Mouse (Mus musculus) mesoderm, embryonic 11.5 days (tissue): ENCODE measurements at regions not wholly inside any gene's neighbourhood (a gene's known extent, or its start where the extent isn't known, plus 50 kb on each side); places are given as distances from the start of the nearest gene placed in this dataset.

Experiments
- DNase-seq: peaks from one replicate; pipeline ENCODE4 v3.0.0-alpha.2; 2012; ENCODE audit warnings: low read depth, low spot score

GRCm38 (mm10) chr7:66491501-66491900, 64.2 kb upstream of the Aldh1a3 start:
- no peak for DNase-seq

- no peak for DNase-seq
Observed at GRCm38 (mm10) chr7:66490073-66490472, 62.8 kb upstream of the Aldh1a3 start.

GRCm38 (mm10) chr7:66487751-66488150, 60.4 kb upstream of the Aldh1a3 start:
- DNase-seq = no peak

GRCm38 (mm10) chr7:66480446-66480845, 53.1 kb upstream of the Aldh1a3 start:
- DNase-seq = no peak

- DNase-seq = no peak
Observed at GRCm38 (mm10) chr7:66479321-66479720, 52.0 kb upstream of the Aldh1a3 start.

- DNase-seq = no peak
Observed at GRCm38 (mm10) chr7:66478106-66478505, 50.8 kb upstream of the Aldh1a3 start.

GRCm38 (mm10) chr7:66477475-66477874, 50.2 kb upstream of the Aldh1a3 start:
- peak; percentile 41 for DNase-seq
